Mouse (Mus musculus) mouse embryonic stem cell (cell line): ENCODE results near the gene Aco1.

Source experiments
- in situ Hi-C, 2 experiments: fragments of 300-500 bp; cut with MboI; formaldehyde crosslinking; loops; 1 replicate in 1 of 2; 3 replicates in 1 of 2; pipeline ENCODE4 v1.14.3; 2019 to 2020; ENCODE audit warnings: low sequenced_read_pairs in 2 of 2, low pct_unique_long_range_greater_than_20kb in 1 of 2, mixed read lengths in 1 of 2; ENCODE audit not compliant: unreplicated experiment in 1 of 2

The Aco1 gene

GRCm38 (mm10) chr4:40193461-40193860 lies 50.6 kb downstream of the Aco1 start:
- in situ Hi-C loops, result no loop called here

- in situ Hi-C loops, result no loop called here
These were observed 52.5 kb downstream of the Aco1 start for GRCm38 (mm10) chr4:40195336-40195735.

GRCm38 (mm10) chr4:40202205-40202604 lies 59.3 kb downstream of the Aco1 start:
- in situ Hi-C loops, result no loop called here

GRCm38 (mm10) chr4:40204374-40204773 lies 61.5 kb downstream of the Aco1 start:
- in situ Hi-C loops, result no loop called here

- in situ Hi-C loops, result no loop called here
These were observed 62.5 kb downstream of the Aco1 start for GRCm38 (mm10) chr4:40205231-40205903.

GRCm38 (mm10) chr4:40207701-40208100 lies 64.8 kb downstream of the Aco1 start:
- in situ Hi-C loops, result no loop called here

- in situ Hi-C loops, result no loop called here
These were observed 69.3 kb downstream of the Aco1 start for GRCm38 (mm10) chr4:40212177-40212576.

- in situ Hi-C loops, result no loop called here
These were observed 75.0 kb downstream of the Aco1 start for GRCm38 (mm10) chr4:40217910-40218309.

GRCm38 (mm10) chr4:40218382-40218781 lies 75.5 kb downstream of the Aco1 start:
- in situ Hi-C loops, result no loop called here

GRCm38 (mm10) chr4:40220437-40220836 lies 77.6 kb downstream of the Aco1 start:
- in situ Hi-C loops, result no loop called here

- in situ Hi-C loops, result no loop called here
These were observed 78.3 kb downstream of the Aco1 start for GRCm38 (mm10) chr4:40221004-40221760.

- in situ Hi-C loops, result no loop called here
These were observed 79.2 kb downstream of the Aco1 start for GRCm38 (mm10) chr4:40221876-40222585.

- in situ Hi-C loops, result no loop called here
These were observed 83.2 kb downstream of the Aco1 start for GRCm38 (mm10) chr4:40226095-40226494.

- in situ Hi-C loops, result no loop called here
These were observed 84.2 kb downstream of the Aco1 start for GRCm38 (mm10) chr4:40227131-40227530.

GRCm38 (mm10) chr4:40227886-40228285 lies 85.0 kb downstream of the Aco1 start:
- in situ Hi-C loops, result no loop called here

GRCm38 (mm10) chr4:40229723-40230122 lies 86.8 kb downstream of the Aco1 start:
- in situ Hi-C loops, result no loop called here

GRCm38 (mm10) chr4:40233062-40233664 lies 90.3 kb downstream of the Aco1 start:
- in situ Hi-C loops, result no loop called here

- in situ Hi-C loops, result no loop called here
These were observed 91.4 kb downstream of the Aco1 start for GRCm38 (mm10) chr4:40234256-40234655.

GRCm38 (mm10) chr4:40236829-40237228 lies 93.9 kb downstream of the Aco1 start:
- in situ Hi-C loops, result no loop called here
